Mouse (Mus musculus): ENCODE results near the gene Efcab6.

GRCm38 (mm10) chr15:83847512-83847911 lies 217.7 kb downstream of the Efcab6 start:
- TF ChIP-seq POLR2A (IDR thresholded peaks at IDR 0.05; ENCODE audit: low read depth, low read length): no peak
- no peak for TF ChIP-seq CTCF (IDR thresholded peaks at IDR 0.05; ENCODE audit: extremely low read depth, insufficient read depth, insufficient read length, insufficient replicate concordance)
